Mouse (Mus musculus): ENCODE measurements around the gene Ccdc173.

DNA sequence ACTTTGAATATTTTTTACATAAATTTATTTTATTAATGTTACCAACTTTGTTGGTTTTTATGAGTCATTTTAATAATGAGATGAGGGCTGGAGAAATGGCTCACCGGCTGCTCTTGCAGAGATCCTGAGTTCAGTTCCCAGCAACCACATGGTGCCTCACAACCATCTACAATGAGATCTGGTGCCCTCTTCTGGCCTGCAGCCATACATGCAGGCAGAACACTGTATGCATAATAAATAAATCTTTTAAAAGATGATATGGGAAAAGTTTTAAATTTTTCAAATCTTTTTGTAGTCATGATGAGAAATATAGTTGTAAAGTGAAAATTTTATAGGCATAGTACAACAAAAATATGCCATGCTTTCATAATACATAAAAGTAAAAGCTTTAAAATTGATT, 44.3 kb downstream of the Ccdc173 start:
- TF ChIP-seq TCF12 (IDR thresholded peaks at IDR 0.05; ENCODE audit: low read depth, low read length) (no peak), POLR2A (IDR thresholded peaks at IDR 0.05; ENCODE audit: low read depth, low read length) (no peak), CTCF (conservative IDR thresholded peaks at IDR 0.05 in 1 of 2, IDR thresholded peaks at IDR 0.05 in 1 of 2; ENCODE audit: low read depth in 2 of 2, low read length in 2 of 2) (peak in 1 of 2 experiments; percentile 23; a peak in 1 of 4 replicates), EP300 (IDR thresholded peaks at IDR 0.05; ENCODE audit: low read length) (no peak), CHD2 (IDR thresholded peaks at IDR 0.05; ENCODE audit: low read length) (no peak), BHLHE40 (IDR thresholded peaks at IDR 0.05; ENCODE audit: low read depth, low read length) (no peak), ZC3H11A (IDR thresholded peaks at IDR 0.05; ENCODE audit: low read depth, low read length) (no peak), E2F4 (IDR thresholded peaks at IDR 0.05; ENCODE audit: insufficient replicate concordance, low read depth, low read length) (no peak), TBP (conservative IDR thresholded peaks at IDR 0.05; ENCODE audit: low read depth, low read length) (no peak), USF1 (IDR thresholded peaks at IDR 0.05; ENCODE audit: low read depth, low read length) (no peak), SIN3A (IDR thresholded peaks at IDR 0.05; ENCODE audit: low read length) (no peak)

Data from CH12.LX (cell line).